Mouse (Mus musculus): ENCODE measurements around the gene Shq1. TPM values are rescaled to one million over a fixed set of nuclear protein-coding genes. Genes with fewer than 3 reads are reported as not detected.

Gene Shq1
- polyA plus RNA-seq, 1 experiment from 2014 or later: 14.3 TPM

DNA sequence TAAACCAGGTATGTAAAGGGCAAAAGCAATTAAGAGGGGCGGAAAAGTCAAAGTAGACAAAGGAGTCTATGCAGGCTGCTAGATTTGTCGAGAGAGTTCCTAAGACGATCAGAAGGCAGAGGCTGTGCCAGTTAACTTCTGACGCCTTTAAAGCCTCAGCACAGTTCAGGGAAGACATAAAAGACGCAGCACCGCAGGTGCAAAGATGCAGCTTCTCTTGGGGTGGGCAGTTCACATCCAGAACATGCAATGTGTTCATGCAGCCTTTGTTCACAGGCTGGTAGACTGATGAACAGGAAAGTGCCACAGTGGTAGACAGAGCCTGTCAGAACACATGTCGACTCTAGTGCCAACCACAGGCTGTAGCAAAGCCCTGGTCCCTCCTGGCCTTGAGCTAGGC, 51.6 kb downstream of the Shq1 start:
- H3K9me3 ChIP-seq (ENCODE audit: control insufficient read depth, low read length): no peaks in the 10 kb centered on the region
- no peak overlapping the region for H3K4me2 ChIP-seq (ENCODE audit: low read length)
- no peak overlapping the region for H3K9ac ChIP-seq (replicated peaks; ENCODE audit: low read depth, low read length)
- no peaks in the 10 kb centered on the region for H3K36me3 ChIP-seq (ENCODE audit: control insufficient read depth, insufficient read depth)
- no peak for ATAC-seq
- no peak overlapping the region for H3K4me3 ChIP-seq (replicated peaks; ENCODE audit: low read length)
- H3K27ac ChIP-seq (ENCODE audit: low read length): no peak overlapping the region
- WGBS: 92% methylated on average over 7 of the region's 7 CpGs
- H3K4me1 ChIP-seq (replicated peaks; ENCODE audit: control insufficient read depth, insufficient read depth, low read length): no peaks in the 10 kb centered on the region
- no peaks in the 10 kb centered on the region for H3K27me3 ChIP-seq (replicated peaks; ENCODE audit: control insufficient read depth, insufficient read depth, low read length)

DNA sequence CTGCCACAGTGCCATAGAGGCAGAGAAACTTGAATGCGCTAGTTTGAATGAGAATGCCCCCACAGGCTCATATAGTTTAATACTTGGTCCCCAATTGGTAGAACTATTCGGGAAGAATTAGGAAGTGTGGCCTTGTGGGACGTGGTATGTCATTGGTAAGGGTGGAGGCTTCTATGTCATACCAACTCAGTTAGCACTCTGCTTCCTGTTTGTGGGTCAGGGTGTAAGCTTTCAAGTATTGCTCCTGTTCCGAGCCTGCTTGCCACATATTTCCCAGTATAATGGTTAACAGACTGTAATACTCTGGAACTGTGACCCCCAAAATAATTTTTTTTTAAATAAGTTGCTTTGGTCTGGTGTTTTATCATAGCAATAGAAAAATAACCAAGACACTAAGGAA, 54.8 kb downstream of the Shq1 start:
- Histone ChIP-seq H3K4me1 (replicated peaks; ENCODE audit: control insufficient read depth, insufficient read depth, low read length) (peaks cover 6% of the 10 kb centered on the region), H3K36me3 (ENCODE audit: control insufficient read depth, insufficient read depth) (no peaks in the 10 kb centered on the region), H3K4me3 (replicated peaks; ENCODE audit: low read length) (no peak overlapping the region), H3K9me3 (ENCODE audit: control insufficient read depth, low read length) (no peaks in the 10 kb centered on the region), H3K4me2 (ENCODE audit: low read length) (no peak overlapping the region), H3K27ac (ENCODE audit: low read length) (no peak overlapping the region), H3K27me3 (replicated peaks; ENCODE audit: control insufficient read depth, insufficient read depth, low read length) (no peaks in the 10 kb centered on the region), H3K9ac (replicated peaks; ENCODE audit: low read depth, low read length) (no peak overlapping the region)
- ATAC-seq: no peak
- 90% methylated on average over 4 of the region's 4 CpGs for WGBS

GRCm38 (mm10) chr6:100613593-100614267, 57.2 kb downstream of the Shq1 start:
- Histone ChIP-seq H3K9ac (replicated peaks; ENCODE audit: low read depth, low read length) (no peak overlapping the region), H3K27ac (ENCODE audit: low read length) (no peak overlapping the region), H3K27me3 (replicated peaks; ENCODE audit: control insufficient read depth, insufficient read depth, low read length) (no peaks in the 10 kb centered on the region), H3K9me3 (ENCODE audit: control insufficient read depth, low read length) (no peaks in the 10 kb centered on the region), H3K4me1 (replicated peaks; ENCODE audit: control insufficient read depth, insufficient read depth, low read length) (peaks cover 6% of the 10 kb centered on the region), H3K36me3 (ENCODE audit: control insufficient read depth, insufficient read depth) (no peaks in the 10 kb centered on the region), H3K4me3 (replicated peaks; ENCODE audit: low read length) (no peak overlapping the region), H3K4me2 (ENCODE audit: low read length) (no peak overlapping the region)
- 47% methylated on average over 6 of the region's 6 CpGs for WGBS
- no peak for ATAC-seq

GRCm38 (mm10) chr6:100610897-100611575, 59.9 kb downstream of the Shq1 start:
- H3K4me2 ChIP-seq (ENCODE audit: low read length): no peak overlapping the region
- no peaks in the 10 kb centered on the region for H3K36me3 ChIP-seq (ENCODE audit: control insufficient read depth, insufficient read depth)
- H3K27ac ChIP-seq (ENCODE audit: low read length): no peak overlapping the region
- no peak for ATAC-seq
- WGBS: 85% methylated on average over 7 of the region's 7 CpGs
- no peaks in the 10 kb centered on the region for H3K27me3 ChIP-seq (replicated peaks; ENCODE audit: control insufficient read depth, insufficient read depth, low read length)
- no peak overlapping the region for H3K9ac ChIP-seq (replicated peaks; ENCODE audit: low read depth, low read length)
- H3K4me1 ChIP-seq (replicated peaks; ENCODE audit: control insufficient read depth, insufficient read depth, low read length): peaks cover 6% of the 10 kb centered on the region
- H3K4me3 ChIP-seq (replicated peaks; ENCODE audit: low read length): no peak overlapping the region
- H3K9me3 ChIP-seq (ENCODE audit: control insufficient read depth, low read length): no peaks in the 10 kb centered on the region

DNA sequence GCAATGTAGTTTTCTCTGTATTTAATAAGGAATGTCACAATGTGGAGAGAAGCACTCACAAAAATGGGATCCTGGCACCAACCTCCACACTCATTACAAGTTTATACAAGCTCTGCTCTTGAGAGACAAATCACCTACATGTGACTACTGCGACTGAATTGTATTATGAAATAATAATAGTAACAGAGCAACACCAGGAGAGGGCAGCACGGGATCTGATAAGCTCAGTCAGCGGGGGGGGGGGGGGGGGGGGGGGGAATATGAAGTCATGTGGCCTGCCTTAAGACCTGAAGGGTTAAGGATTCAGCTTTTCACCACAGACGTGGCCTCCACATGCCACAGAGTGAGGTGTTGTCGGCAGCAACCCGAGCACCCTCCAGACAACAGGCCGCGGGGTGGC, 60.8 kb downstream of the Shq1 start:
- ATAC-seq: no peak
- Histone ChIP-seq H3K36me3 (ENCODE audit: control insufficient read depth, insufficient read depth) (no peaks in the 10 kb centered on the region), H3K9ac (replicated peaks; ENCODE audit: low read depth, low read length) (no peak overlapping the region), H3K27ac (ENCODE audit: low read length) (no peak overlapping the region), H3K27me3 (replicated peaks; ENCODE audit: control insufficient read depth, insufficient read depth, low read length) (no peaks in the 10 kb centered on the region), H3K4me1 (replicated peaks; ENCODE audit: control insufficient read depth, insufficient read depth, low read length) (peaks cover 6% of the 10 kb centered on the region), H3K9me3 (ENCODE audit: control insufficient read depth, low read length) (no peaks in the 10 kb centered on the region), H3K4me2 (ENCODE audit: low read length) (no peak overlapping the region), H3K4me3 (replicated peaks; ENCODE audit: low read length) (no peak overlapping the region)
- 77% methylated on average over 7 of the region's 8 CpGs for WGBS

GRCm38 (mm10) chr6:100609256-100609655, 61.7 kb downstream of the Shq1 start:
- peaks cover 6% of the 10 kb centered on the region for H3K4me1 ChIP-seq (replicated peaks; ENCODE audit: control insufficient read depth, insufficient read depth, low read length)
- no peak overlapping the region for H3K4me2 ChIP-seq (ENCODE audit: low read length)
- no peak overlapping the region for H3K9ac ChIP-seq (replicated peaks; ENCODE audit: low read depth, low read length)
- no peak overlapping the region for H3K4me3 ChIP-seq (replicated peaks; ENCODE audit: low read length)
- H3K36me3 ChIP-seq (ENCODE audit: control insufficient read depth, insufficient read depth): no peaks in the 10 kb centered on the region
- H3K9me3 ChIP-seq (ENCODE audit: control insufficient read depth, low read length): no peaks in the 10 kb centered on the region
- no peak for ATAC-seq
- H3K27ac ChIP-seq (ENCODE audit: low read length): no peak overlapping the region
- no peaks in the 10 kb centered on the region for H3K27me3 ChIP-seq (replicated peaks; ENCODE audit: control insufficient read depth, insufficient read depth, low read length)
- WGBS: 85% methylated on average over 3 of the region's 3 CpGs

GRCm38 (mm10) chr6:100608429-100608828, 62.5 kb downstream of the Shq1 start:
- 93% methylated on average over 3 of the region's 3 CpGs for WGBS
- no peak for ATAC-seq
- H3K36me3 ChIP-seq (ENCODE audit: control insufficient read depth, insufficient read depth): no peaks in the 10 kb centered on the region
- H3K27ac ChIP-seq (ENCODE audit: low read length): no peak overlapping the region
- H3K4me2 ChIP-seq (ENCODE audit: low read length): no peak overlapping the region
- H3K4me1 ChIP-seq (replicated peaks; ENCODE audit: control insufficient read depth, insufficient read depth, low read length): peaks cover under 1% of the 10 kb centered on the region
- H3K27me3 ChIP-seq (replicated peaks; ENCODE audit: control insufficient read depth, insufficient read depth, low read length): no peaks in the 10 kb centered on the region
- H3K9ac ChIP-seq (replicated peaks; ENCODE audit: low read depth, low read length): no peak overlapping the region
- H3K4me3 ChIP-seq (replicated peaks; ENCODE audit: low read length): no peak overlapping the region
- H3K9me3 ChIP-seq (ENCODE audit: control insufficient read depth, low read length): no peaks in the 10 kb centered on the region

GRCm38 (mm10) chr6:100606805-100607204, 64.2 kb downstream of the Shq1 start:
- no peak overlapping the region for H3K4me2 ChIP-seq (ENCODE audit: low read length)
- H3K27me3 ChIP-seq (replicated peaks; ENCODE audit: control insufficient read depth, insufficient read depth, low read length): no peaks in the 10 kb centered on the region
- 71% methylated on average over 4 of the region's 4 CpGs for WGBS
- no peak overlapping the region for H3K9ac ChIP-seq (replicated peaks; ENCODE audit: low read depth, low read length)
- H3K4me3 ChIP-seq (replicated peaks; ENCODE audit: low read length): no peak overlapping the region
- H3K9me3 ChIP-seq (ENCODE audit: control insufficient read depth, low read length): no peaks in the 10 kb centered on the region
- H3K36me3 ChIP-seq (ENCODE audit: control insufficient read depth, insufficient read depth): no peaks in the 10 kb centered on the region
- H3K27ac ChIP-seq (ENCODE audit: low read length): no peak overlapping the region
- no peak for ATAC-seq
- no peaks in the 10 kb centered on the region for H3K4me1 ChIP-seq (replicated peaks; ENCODE audit: control insufficient read depth, insufficient read depth, low read length)

DNA sequence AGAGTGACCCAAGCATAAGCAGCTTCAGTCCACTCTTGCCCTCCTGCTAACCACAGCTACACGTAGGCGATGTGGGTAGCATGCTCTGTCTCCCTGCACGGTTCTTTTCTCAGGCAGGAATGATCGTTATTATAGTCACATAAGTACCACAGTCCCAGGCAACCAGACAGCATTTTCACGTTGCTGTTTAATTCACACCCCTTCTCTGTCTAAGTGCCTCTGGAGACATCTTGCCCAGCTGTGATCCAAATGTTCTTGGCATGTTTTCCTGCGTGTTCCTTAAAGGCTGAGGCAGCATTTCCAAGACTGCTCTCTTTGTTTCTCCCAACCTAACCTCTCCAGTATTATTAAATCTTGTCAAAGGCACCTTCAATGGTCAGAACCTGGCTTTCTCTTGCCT, 67.3 kb downstream of the Shq1 start:
- H3K9me3 ChIP-seq (ENCODE audit: control insufficient read depth, low read length): no peaks in the 10 kb centered on the region
- ATAC-seq: no peak
- H3K27ac ChIP-seq (ENCODE audit: low read length): no peak overlapping the region
- H3K4me3 ChIP-seq (replicated peaks; ENCODE audit: low read length): no peak overlapping the region
- H3K4me2 ChIP-seq (ENCODE audit: low read length): no peak overlapping the region
- H3K27me3 ChIP-seq (replicated peaks; ENCODE audit: control insufficient read depth, insufficient read depth, low read length): no peaks in the 10 kb centered on the region
- H3K4me1 ChIP-seq (replicated peaks; ENCODE audit: control insufficient read depth, insufficient read depth, low read length): no peaks in the 10 kb centered on the region
- H3K9ac ChIP-seq (replicated peaks; ENCODE audit: low read depth, low read length): no peak overlapping the region
- 63% methylated on average over 6 of the region's 6 CpGs for WGBS
- no peaks in the 10 kb centered on the region for H3K36me3 ChIP-seq (ENCODE audit: control insufficient read depth, insufficient read depth)

Data from forebrain, embryonic 16.5 days (tissue).